Mouse (Mus musculus) heart, postnatal 14 days (tissue): ENCODE measurements around the gene Samd4. TPM values are rescaled to one million over a fixed set of nuclear protein-coding genes. Genes with fewer than 3 reads are reported as not detected.

ENCODE experiments used
- DNase-seq, 2 experiments: peaks; one replicate each; pipeline ENCODE4 v3.0.0; 2021 to 2022
- intact Hi-C: fragments of 180-260 bp; cut with DNase I; formaldehyde crosslinking; loops from one replicate; pipeline ENCODE4 v1.15.1; 2025
- long read RNA-seq, 2 experiments: library from polyadenylated mRNA; stranded (forward); transcript quantifications; one replicate each; pipeline ENCODE4 v2.0.0; 2021
- total RNA-seq, 2 experiments: library from RNA; stranded (reverse); gene quantifications; 2 replicates each; pipeline ENCODE4 v1.2.3; 2021

The Samd4 gene
- 10 to 100 TPM; 53.4 to 54.8 TPM for total RNA-seq
- long read RNA-seq, experiment 1, full-length matches to known transcripts = 1 of 3 reads
- long read RNA-seq, experiment 1, partial matches to known transcripts = 0 of 3 reads
- long read RNA-seq, experiment 1, other reads (novel, unspliced or antisense) = 2 of 3 reads
- long read RNA-seq, experiment 2, partial matches to known transcripts = 0 of 2 reads
- long read RNA-seq, experiment 2, other reads (novel, unspliced or antisense) = 2 of 2 reads

DNA sequence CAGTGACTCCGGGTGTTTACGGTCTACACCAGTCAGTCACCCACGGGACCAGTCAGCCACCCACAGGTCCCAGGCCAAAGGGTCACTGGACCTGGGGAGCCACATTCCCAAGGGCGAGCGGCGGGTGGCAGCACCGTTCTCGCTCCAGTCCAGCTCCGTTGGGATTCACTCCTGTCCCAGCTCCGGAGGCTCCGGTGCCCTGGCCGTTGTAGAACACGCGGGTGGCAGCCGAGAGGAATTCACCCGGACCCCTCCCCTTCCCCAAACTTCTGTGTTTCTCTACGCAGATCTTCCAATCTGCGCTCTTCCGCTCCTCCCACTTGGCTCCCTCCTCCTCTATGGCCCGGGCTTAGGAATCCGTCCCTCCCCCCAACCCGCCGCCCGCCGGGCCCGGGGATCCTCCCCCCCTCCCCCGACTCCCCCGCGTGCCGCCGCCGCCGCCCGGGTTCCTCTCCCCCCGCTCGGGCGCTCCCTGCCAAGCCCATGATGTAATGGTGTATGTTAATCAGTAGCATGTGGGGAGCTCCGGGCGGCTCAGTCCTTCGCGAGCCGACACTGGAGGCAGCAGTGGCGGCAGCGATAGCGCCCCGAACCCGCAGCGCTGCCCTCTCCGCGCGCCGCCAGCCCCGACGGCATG, at the start of gene Samd4:
TSS of gene Samd4 (plus strand) at position 424 of the 637 bp plus-strand sequence.
- peak; percentile 90 to 91 for DNase-seq
- intact Hi-C loops = loop anchor here (1.0 to 5.0 kb wide), 4 partner anchors 85 to 305 kb away; partner anchors contain the start of gene Gch1

DNA sequence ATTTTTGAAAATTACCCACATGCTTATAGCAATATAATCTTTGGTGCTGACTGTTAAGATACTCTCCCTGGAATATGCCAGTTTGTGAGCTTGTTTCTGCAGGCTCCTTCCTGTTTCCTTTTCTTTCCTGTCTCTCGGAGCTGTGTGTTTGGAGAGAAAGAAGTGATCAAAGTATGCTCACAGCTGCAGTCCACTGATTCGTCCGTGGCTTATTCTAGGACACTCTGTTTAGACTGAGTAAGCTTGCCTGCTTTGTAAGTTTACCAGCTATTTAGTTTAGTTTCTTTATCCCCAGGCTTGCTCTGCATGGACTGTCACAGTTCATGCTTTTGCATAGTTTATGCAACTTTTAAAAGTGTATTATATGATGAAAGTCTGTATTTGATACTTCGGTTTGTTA, 43.3 kb upstream of the Samd4 start:
- no peak for DNase-seq
- intact Hi-C loops = no loop called here

DNA sequence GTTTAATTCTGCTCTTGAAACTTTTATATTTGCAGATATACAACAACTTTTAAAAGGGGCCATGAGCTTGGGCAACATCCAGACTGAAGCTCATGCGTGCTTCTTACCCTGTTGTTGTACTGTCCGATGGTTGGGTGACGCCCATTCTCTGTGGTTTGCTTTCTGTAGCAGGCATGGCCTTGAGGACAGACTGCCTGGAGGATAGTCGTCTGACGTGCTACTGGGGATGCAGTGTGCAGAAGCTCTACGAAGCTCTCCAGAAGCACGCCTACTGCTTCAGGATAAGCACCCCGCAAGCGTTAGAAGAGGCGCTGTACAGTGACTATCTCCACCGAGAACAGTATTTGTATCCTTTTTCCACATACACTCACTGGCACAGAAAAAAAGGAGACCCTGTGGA, 36.9 kb upstream of the Samd4 start:
- no peak for DNase-seq
- intact Hi-C loops = no loop called here

DNA sequence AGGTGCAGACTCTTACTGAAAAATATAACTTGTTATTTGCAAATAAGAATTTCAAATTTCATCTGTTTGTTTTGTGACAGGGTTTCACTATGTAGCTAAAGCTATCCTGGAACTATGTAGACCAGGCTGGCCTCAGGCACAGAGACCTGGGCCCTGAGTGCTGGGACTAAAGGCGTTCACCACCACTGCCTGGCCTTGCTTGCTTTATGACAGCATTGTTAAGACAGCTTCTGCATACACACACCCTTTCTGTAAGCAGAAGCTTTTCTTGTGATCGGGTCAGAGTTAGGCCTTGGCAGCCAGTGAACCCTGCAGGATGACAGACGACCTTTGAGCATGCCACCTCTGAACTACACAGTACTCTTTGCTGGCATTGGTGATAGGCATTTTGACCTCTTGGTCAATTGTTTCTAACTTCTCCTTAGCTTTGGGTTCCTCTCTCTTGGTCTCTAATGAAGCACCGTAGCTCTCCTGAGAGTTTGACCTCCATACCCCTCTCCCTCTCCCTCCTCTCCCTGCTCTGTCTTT, 34.5 kb upstream of the Samd4 start:
- no peak for DNase-seq
- intact Hi-C loops = no loop called here

DNA sequence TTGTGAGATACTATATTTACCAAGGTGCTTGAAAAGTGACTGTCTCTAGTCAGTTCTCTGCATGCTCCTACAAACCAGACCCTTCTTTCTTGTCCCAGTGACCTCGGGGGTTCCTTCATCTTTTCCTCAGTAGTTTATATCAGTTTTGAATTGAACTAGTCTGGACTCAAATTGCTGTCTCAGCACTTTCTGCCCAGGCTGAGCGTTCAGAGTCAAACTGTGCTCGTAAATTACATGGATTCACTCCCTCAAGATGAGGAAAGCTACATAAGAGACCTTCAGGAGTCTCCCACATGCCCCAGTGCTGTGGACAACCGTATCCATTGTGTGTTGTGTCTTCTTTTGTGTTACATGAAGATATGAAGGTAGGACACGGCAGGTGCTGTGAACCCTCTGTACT, 33.9 kb upstream of the Samd4 start:
- DNase-seq = no peak
- intact Hi-C loops = no loop called here

DNA sequence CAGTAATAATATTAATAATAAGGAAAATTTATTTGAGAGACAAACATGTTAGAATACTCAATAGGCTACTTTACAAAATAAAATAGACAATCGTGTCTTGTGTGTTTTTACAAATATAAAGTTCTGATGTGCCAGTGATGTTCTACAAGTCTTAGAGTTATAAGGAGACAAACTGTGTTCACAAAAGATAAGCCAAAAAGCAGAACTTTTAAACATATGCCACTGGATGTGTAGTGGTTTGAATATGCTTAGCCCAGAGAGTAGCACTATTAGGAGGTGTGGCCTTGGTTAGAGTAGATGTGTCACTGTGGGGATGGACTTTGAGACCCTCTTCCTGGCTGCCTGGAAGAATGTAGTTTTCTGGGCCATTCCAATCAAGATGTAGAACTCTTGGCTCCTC, 32.9 kb upstream of the Samd4 start:
- intact Hi-C loops = no loop called here
- DNase-seq = no peak

DNA sequence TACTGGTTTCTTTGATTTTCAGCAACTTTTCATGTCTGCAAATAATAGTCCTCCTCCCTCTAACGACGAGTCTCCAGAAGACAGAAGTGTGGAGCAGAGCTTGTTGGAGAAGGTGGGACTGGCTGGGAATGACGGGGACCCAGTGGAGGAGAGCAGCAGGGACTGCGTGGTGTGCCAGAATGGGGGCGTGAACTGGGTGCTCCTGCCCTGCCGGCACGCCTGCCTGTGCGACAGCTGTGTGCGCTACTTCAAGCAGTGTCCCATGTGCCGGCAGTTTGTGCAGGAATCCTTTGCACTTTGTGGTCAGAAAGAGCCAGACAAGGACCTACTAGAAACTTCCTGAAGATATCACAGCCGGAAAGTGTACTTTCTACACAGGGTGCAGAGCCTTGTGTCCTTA, 29.0 kb upstream of the Samd4 start:
- no peak for DNase-seq
- intact Hi-C loops = no loop called here

DNA sequence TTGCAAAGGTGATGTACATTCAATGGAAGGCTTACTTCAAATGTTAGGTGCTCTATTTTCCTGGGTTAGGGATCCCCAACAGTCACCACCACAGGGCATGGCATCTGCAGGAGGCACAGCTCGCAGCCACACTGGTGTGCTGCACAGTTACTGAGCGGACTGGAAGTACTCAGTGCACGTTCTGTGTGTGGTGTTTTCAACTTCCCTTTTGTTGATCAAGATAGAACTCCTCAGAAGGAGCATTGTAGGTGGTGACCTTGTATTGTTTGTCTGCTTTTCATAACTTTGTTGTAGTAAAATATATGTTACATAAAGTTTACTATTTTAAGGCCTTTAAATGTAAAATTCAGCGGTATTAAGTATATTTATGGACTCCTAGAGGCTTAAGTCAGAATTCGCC, 19.7 kb upstream of the Samd4 start:
- DNase-seq = no peak
- intact Hi-C loops = no loop called here

DNA sequence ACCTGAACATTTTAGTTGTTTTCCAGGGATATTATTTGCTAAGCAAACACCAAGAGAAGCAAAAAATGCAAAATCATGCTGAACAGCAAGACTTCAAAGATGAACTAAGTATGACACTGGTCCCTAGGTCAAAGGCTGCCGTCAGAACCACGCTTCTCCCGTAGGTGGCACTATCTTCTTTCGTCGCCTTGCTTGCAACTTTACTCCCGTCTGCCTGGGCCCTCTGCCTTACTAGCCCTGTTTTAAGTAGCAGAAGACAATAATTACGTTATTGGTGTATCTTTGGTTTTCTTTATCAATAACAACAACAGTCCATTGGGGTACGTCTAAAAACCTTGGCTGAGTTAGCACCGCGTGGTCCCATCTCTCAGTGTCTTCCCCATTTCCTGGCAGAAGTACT, 1.7 kb upstream of the Samd4 start:
- DNase-seq = peak; percentile 64 to 80
- intact Hi-C loops = loop anchor here (2.0 to 5.0 kb wide), 3 partner anchors 86 to 370 kb away; partner anchors contain the start of gene Gch1

DNA sequence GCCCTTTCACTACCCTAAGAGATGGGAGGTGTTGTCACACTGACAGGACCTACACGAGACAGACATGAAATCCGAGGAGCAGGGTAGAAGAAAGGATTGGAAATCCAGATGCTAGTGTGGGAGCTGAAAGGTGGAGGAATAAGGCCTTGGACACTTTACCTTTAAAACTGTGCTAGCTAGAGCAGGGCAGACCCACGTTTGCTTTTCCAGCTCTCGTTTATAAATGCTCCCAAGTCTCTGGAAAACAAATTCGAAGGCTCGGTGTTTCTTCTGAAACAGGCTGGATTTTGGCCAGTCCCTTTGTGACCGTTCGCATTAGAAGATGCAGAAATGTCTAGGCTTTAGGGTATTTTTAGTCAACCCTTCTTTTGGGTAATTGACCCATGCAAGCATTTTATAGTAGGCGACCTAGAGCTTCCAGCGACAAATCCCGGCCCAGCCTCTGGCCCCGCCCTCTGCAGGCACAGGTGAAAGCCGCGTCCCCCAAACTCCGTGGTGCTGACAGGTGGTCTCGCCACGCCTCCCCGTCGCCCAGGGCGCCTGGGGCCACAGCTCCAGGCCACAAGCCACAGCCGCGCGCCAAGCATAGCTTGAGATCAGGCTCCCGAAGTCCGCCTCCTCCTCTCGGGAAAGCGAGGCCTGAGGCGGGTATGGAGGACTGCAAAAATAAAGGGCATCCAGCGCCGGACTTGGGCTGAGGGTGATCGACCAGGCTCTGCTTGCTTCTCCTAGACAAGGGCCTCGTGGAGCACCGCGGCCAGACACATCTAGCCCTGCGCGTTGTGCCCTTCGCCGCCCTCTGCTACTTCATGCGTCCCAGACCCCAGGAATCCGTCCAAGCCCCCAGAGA, 848 bp upstream of the Samd4 start:
- intact Hi-C loops = loop anchor here (2.0 to 5.0 kb wide), 4 partner anchors 85 to 369 kb away; partner anchors contain the start of gene Gch1
- DNase-seq = peak in 1 of 2 experiments; percentile 65

DNA sequence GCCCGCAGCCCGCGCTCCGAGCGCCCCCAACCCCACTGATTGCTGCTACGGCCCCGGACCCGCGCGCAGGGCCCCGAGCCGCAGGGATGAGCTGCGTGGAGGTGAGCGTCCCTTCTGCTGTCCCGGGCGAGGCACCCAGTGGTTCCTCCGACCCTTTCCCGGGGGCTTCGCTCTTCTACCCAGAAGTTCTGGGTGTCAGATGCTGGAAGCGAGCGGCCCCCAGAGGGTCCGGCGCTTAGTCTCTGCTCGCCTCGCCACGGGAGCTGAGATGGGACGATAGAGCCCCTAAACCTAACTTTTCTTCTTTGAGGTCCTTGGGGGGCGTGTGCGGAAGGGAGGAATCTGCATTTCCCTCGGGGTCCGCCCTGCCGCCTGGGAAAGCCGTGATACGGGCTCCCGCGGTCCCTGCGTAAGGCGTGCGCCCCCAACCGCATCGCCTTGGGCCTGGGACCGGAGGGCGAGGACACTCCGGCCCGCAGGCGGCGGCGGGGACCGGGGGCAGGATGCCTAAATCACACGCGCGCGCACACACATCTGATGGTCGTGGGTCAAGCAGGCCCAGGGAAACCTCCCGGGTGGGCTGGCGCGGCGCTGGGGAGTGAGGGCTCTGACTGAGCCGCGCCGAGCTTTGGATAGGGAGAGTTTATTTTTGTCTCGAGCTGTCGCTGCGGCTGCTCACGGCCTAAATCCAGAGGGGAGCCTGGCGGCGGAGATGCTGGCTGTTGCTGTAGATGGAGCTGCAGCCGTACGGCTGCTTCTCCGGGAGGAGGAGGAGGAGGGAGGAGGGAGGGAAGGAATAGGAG, 615 bp downstream of the Samd4 start:
- DNase-seq = peak; percentile 71 to 72
- intact Hi-C loops = loop anchor here (1.0 to 5.0 kb wide), 4 partner anchors 84 to 304 kb away; partner anchors contain the start of gene Gch1

DNA sequence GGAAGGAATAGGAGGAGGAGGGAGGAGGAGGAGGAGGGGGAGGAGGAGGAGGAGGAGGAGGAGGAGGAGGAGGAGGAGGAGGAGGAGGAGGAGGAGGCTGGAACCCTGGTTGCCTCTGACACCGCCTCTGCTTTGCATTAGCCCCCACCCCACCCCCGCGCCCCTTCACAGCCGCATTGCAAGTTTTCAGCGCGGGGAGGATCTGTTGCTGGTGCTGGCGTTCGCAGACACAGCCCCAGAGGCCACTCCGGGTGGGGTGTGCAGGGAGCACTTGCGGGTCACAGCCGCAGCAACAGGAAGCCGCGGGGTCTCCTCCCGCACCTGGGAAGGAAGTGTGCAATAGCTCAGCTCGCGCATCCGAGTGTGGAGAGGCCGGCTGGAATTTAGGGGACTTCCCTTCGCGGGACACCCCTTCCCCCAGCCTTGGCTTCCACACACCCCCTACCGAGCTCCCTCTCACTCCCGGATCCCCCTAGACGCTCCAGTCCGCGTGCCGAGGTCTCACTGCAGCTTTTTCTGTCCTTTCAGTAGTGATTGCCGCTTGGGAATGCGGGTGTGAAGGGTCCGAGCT, 1.3 kb downstream of the Samd4 start:
- DNase-seq = peak; percentile 54 to 57
- intact Hi-C loops = loop anchor here (1.0 to 5.0 kb wide), 4 partner anchors 83 to 303 kb away; partner anchors contain the start of gene Gch1

DNA sequence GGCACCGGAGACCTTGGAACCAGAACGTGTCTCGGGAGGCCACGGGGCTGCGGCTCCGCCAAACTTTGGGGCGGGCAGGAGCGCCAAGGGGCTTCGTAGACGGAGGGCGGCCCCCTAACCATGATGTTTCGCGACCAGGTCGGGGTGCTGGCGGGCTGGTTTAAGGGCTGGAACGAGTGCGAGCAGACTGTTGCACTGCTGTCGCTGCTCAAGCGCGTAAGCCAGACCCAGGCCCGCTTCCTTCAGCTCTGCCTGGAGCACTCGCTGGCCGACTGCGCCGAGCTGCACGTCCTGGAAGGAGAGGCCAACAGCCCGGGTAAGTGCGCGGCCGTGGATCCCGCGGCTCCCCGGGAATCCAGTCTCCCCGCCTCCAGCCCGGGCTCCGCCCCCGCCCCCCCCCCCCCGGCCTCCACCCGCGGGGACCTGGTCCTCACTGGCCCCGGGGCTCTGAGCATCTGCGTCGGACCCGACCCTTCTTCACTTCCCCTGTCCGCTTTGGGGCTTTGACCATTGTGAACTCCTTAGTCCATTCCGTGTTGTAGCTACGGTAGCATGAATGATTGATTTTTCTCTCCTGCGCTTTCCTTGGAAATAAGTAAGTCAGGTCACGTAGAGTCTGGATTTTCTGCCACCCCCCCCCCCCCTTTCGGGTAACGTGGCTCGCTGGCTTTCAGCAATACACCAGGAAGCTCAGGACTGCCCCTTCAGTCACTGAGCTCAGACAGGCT, 2.2 kb downstream of the Samd4 start:
- DNase-seq = peak; percentile 70 to 72
- intact Hi-C loops = loop anchor here (5.0 kb wide), 3 partner anchors 37 to 302 kb away; partner anchors contain the start of gene Gch1

DNA sequence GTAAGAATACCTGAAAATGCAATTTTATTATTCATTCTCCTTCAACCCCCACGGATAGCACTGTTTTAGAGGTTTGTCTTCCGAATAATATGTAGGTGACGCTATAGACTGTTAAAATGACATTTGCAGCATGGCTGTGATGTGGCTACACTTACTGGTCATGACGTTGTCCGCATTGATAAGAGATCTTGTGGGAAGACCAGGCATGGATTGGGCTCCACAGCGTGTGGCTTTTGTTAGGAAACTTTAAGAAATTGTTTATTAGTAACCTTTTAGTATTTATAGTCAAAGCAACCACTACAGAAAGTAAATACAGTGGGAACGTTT, 2.7 kb downstream of the Samd4 start:
- intact Hi-C loops = loop anchor here (5.0 kb wide), 1 partner anchor 37 kb away; no protein-coding TSS in a partner anchor
- no peak for DNase-seq

DNA sequence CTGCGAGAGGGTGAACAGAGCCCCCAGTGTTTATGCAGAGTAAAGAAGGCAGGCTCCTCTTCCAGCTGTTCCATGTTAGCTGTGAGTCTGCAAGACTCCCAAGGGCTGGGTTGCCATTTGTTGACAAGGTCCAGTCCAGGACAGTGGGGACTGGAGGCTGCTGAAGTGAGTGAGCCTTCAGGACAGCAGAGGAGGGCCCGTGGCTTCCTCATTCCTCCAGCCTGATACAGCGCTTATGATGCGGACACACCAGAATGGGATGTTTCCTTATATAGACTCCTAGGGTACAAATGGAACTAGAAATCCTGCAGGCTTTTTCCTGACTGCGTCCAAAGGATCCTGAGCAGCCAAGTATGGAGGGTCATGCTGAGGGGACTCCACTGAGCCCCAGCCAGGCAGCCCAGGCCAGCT, 3.2 kb downstream of the Samd4 start:
- intact Hi-C loops = loop anchor here (5.0 kb wide), 1 partner anchor 36 kb away; no protein-coding TSS in a partner anchor
- peak; percentile 61 to 65 for DNase-seq

DNA sequence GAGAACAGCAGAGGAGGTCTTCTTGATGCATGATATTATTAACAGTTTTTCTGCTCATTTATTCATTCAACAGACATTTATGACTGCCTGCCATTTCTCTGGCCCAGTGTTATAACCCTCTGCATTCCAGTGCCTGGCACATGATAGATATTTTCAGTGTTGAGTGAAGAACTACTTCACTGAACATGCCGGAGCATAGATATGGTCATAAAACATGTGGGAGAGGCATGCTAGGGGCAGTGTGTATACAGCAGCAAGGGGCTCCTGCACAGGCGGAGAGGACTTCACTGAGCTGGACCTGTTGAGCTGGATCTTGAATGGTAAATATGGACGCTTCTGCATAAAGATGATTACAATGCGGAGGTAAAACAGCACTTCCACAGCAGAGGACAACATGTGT, 6.4 kb downstream of the Samd4 start:
- intact Hi-C loops = loop anchor here (5.0 kb wide), 1 partner anchor 33 kb away; no protein-coding TSS in a partner anchor
- no peak for DNase-seq

DNA sequence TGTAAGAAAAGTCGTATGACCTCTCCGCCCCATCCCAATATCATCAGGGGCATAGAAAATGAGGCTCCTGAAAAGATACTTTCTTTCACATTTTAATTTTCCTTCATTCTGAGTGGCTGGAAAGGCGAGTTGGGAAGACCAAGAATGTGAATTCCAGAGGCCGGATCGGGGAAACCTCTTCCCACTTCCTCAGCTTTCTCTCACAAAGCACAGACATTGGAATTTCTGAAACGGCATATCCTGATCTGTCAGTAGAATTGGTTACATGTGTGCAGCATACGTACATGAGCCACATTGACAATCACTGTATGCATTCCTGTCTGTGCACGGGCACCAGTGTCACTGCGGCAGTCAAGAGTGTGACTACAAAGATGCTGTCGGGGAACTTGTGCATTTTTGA, 11.3 kb downstream of the Samd4 start:
- intact Hi-C loops = no loop called here
- no peak for DNase-seq

DNA sequence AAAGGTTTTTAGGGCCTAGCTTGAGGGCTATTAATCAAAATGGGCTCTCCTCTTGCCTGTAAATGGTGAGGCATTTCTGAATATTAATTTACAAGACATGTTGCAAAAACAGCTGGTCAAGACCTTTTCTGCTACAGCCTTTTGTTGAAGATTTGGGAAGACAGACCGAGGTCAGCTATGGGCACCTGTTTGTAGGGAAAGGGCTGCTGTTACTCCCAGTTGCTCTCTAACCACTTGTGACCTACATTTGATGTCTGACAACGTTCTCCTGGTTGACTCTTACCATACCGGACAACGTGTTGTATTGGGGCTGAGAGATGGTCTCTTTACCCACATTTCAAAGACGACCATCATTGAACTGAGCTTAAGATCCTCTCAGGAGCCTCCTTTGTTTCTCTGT, 15.3 kb downstream of the Samd4 start:
- intact Hi-C loops = no loop called here
- DNase-seq = no peak

DNA sequence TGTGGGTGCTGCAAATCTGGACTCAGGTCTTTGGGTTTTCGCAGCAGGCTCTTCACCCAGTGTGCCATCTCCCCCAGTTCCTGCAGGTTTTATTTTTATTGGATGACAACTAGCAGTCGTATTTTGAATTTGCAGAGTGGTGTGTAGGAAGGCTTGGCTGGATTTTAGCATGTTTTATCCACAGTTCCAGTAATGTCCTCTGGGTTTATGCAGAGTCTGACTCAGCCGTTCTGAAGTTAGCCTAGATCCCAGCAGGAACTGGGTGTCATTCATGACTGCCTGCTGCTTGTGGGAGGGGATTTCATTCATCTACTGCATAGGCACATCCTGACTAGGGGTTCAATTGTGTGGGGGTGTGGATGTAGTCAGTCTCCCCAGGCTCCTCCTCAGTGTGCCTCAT, 16.0 kb downstream of the Samd4 start:
- intact Hi-C loops = no loop called here
- DNase-seq = no peak
